Mouse (Mus musculus) testis, adult 2 months (tissue): ENCODE data around the gene Nr2f6.

Experiments
- CTCF ChIP-seq: fragments of 200-500 bp; IDR thresholded peaks from 2 replicates; pipeline ENCODE4 v1.5.1; 2012; ENCODE audit warnings: low read depth, mild to moderate bottlenecking, inconsistent platforms, low read length, moderate library complexity; ENCODE audit not compliant: control insufficient read depth, insufficient read depth, insufficient replicate concordance
- POLR2A ChIP-seq: fragments of 200-500 bp; IDR thresholded peaks from 2 replicates; pipeline ENCODE4 v1.6.1; 2012; ENCODE audit warnings: low read depth, mild to moderate bottlenecking, inconsistent platforms, low read length, moderate library complexity; ENCODE audit not compliant: control insufficient read depth

GRCm38 (mm10) chr8:71392391-71392790 lies 10.6 kb upstream of the Nr2f6 start:
- no peak for TF ChIP-seq CTCF
- no peak for TF ChIP-seq POLR2A
